Mouse (Mus musculus) stomach, postnatal 0 days (tissue): ENCODE results near the gene Gm49630.
"Not testable (repeated sequence)": the region's sequence is repeated elsewhere in the genome, so short reads cannot be mapped to it uniquely, and the experiment has no call there.

Experiments used
- CTCF ChIP-seq: IDR thresholded peaks from 2 replicates; pipeline ENCODE4 v1.5.1; 2016; ENCODE audit warnings: antibody characterized with exemption, low read depth, mild to moderate bottlenecking, moderate library complexity
- EP300 ChIP-seq: optimal IDR thresholded peaks from 2 replicates; pipeline ENCODE3; 2016; ENCODE audit warnings: antibody characterized with exemption

DNA sequence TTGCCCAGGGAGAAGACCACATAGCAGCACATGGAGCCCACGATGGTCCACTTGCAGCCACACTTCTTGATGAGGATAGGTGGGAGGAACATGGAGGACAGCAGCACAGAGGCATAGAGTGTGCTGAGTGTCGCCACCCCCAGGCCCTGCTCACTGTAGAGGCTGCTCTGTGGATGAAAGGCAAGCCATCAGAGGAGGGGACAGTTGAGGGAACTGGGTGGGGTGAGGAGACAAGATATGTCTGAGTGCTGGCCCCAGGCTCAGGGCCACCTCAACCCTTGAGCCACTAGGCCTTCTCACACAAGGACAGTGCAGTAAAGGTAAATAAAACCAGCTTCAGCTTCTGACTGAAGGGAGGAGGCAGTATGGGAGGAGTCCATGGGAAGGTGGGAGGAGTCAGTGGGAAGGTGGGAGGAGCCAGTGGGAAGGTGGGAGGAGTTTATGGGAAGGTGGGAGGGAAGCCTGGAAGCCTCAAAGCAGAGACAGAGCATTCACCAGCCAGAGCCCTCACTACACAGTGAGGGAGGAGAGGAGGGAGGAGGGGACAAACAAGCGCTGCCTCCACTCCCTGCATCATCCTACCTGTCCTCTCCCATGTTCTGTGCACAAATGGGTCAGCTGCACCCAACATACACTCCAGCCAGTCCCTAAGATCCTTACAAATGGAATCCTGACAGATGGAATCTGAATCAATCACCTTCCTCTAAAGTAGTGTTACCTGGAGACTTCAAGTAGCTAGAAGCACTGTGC lies 5.3 kb upstream of the Gm49630 start:
- TF ChIP-seq CTCF, EP300: not testable (repeated sequence)
